Mouse (Mus musculus) large intestine, adult 2 months (tissue): Measurements from ENCODE around the gene Ankrd35. TPM values are rescaled to one million over a fixed set of nuclear protein-coding genes. Genes with fewer than 3 reads are reported as not detected.
"Not testable (repeated sequence)": the region's sequence is repeated elsewhere in the genome, so short reads cannot be mapped to it uniquely, and the experiment has no call there.

ENCODE experiments used
- DNase-seq: peaks from one replicate; pipeline ENCODE4 v3.0.0-alpha.2; 2012; ENCODE audit warnings: low read depth, low spot score
- WGBS: fragments of 180-500 bp; shearing (Covaris S2); methylation state at CpG from one replicate; pipeline ENCODE4 v1.1.7; 2018; 5-methylcytosine and 5-hydroxymethylcytosine counted together
- polyA plus RNA-seq: library from polyadenylated mRNA; depleted of rRNA; stranded (reverse); fragments of >200 nt; gene quantifications from 2 replicates; pipeline ENCODE4 v1.2.3, GENCODE M21; 2012

Ankrd35 gene
- polyA plus RNA-seq, 1 experiment: 0.43 TPM

- 85% methylated on average over 5 of the region's 5 CpGs for WGBS
- DNase-seq: no peak
Observed at GRCm38 (mm10) chr3:96668424-96669067, 1.4 kb upstream of the Ankrd35 start.

- WGBS: 99% methylated on average over 5 of the region's 5 CpGs
- no peak for DNase-seq
Observed at GRCm38 (mm10) chr3:96671519-96671918, 1.6 kb downstream of the Ankrd35 start.

- no peak for DNase-seq
- 89% methylated on average over 4 of the region's 4 CpGs for WGBS
Observed at GRCm38 (mm10) chr3:96673514-96673913, 3.6 kb downstream of the Ankrd35 start.

GRCm38 (mm10) chr3:96674442-96674841 is 4.5 kb downstream of the Ankrd35 start:
- WGBS: 50% methylated on average over 8 of the region's 8 CpGs
- DNase-seq: no peak

DNA sequence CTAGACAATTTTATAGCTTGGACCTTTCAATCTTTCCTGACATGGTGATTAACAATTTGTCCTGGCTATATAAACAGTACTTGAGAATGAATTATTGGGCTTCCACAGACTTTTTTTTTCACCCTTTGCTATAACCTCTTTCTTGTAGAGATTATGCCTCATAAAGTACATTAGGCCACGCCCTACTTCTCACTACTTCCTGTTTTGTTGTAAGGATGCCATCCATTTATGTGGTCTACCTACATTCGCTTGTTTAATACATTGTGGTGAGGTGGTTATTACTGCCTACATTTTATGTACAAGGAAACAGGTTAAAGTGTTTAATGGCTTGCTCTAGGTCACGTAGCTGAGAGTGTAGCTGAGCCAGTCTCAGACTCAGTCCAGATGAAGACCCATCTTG is 5.2 kb downstream of the Ankrd35 start:
- DNase-seq: no peak
- 20% methylated on average over 3 of the region's 3 CpGs for WGBS

DNA sequence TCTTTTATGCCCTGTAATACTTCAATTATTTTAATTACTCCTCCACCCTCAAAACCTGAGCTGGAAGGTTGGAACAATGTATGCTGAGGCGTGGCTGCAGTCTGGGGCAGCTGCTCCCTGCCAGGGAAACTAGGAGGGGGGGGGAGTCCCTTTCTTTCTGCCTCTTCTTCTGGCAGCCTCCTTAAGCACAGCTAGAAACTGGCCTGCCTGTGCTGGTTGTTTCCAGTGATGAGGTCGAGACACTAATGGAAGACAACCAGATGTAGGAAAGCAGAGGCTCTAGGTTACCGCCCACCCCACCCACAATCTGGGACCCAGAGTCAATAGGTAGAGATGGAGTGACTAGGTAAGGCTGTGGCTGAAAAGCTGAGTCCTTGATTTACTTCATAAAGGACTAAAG is 5.8 kb downstream of the Ankrd35 start:
- WGBS: 22% methylated on average over 3 of the region's 3 CpGs
- DNase-seq: no peak

GRCm38 (mm10) chr3:96678456-96678855 is 8.5 kb downstream of the Ankrd35 start:
- DNase-seq: no peak
- 82% methylated on average over 7 of the region's 7 CpGs for WGBS

DNA sequence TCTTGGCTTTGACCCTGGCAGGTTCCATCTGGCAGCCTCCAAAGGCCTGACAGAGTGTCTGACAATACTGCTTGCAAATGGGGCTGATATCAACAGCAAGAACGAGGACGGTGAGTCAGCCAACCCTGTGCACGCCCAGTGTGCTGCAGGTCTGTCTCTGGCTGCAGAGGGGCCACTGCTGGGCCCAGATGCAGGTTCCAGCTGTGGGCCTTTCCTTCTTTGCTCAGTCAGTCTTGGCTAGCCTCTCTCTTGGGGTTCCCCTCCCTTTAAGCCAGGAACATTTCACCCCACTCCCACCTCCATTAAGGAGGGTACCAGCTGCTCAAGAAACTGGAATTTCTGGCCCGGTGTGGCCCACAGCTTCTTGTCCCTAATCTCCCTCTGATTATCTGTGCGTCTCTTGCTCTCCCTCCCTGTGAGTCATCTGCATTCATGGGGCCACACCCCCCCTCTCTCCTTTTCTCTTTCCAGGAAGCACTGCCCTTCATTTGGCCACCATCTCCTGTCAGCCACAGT is 9.3 kb downstream of the Ankrd35 start:
- 14% methylated on average over 5 of the region's 5 CpGs for WGBS
- no peak for DNase-seq

- DNase-seq: no peak
- WGBS: 72% methylated on average over 12 of the region's 12 CpGs
Observed at GRCm38 (mm10) chr3:96680269-96680956, 10.5 kb downstream of the Ankrd35 start.

DNA sequence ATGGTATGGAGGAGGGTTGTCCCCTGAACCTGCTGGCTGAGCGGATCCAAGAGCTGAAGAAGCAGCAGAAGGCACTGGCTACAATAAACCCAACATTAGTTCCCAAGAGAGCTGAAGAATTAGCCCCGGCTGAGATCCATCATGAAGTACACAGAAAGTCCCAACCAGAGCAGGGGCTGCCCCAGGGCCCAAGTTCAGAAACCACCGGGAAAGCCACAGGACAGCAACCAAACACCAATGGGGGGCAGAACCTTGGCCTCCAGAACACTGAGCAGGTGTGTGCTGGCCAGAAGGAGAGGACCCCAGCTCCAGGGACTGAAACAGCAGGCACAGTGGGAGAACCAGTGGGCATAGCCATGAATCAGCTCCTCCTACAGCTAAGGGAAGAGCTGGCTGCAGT is 13.6 kb downstream of the Ankrd35 start:
- no peak for DNase-seq
- 86% methylated on average over 3 of the region's 3 CpGs for WGBS

DNA sequence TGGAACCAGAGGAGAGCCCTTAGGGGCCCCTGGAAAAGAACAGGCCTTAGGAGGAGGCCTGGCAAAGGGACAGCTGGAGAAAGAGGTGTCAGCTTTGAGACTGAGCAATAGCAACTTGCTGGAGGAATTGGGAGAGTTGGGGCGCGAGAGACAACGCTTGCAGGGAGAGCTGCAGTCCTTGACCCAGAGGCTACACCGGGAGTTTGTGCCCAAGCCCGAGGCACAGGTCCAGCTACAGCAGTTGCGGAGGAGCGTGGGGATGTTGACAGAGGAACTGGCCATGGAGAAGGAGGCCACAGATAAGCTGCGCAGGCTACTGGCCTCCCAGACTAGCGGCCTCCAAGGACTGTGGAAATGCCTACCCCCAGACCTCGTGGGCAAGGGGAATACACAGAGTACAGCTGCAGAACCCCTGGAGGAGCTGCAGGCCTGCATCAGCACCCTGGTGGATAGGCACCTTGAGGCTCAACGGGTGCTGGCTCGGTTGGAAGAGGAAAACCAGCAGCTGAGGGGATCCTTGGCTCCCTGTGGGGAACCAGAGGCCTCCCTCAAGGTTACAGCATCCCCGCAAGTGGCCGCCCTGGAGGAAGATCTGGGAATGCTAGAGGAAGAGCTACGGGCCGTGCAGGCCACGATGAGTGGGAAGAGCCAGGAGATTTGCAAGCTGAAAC is 14.4 kb downstream of the Ankrd35 start:
- WGBS: 65% methylated on average over 17 of the region's 17 CpGs
- DNase-seq: no peak

GRCm38 (mm10) chr3:96684822-96685156 is 14.9 kb downstream of the Ankrd35 start:
- no peak for DNase-seq

GRCm38 (mm10) chr3:96686057-96686456 is 16.1 kb downstream of the Ankrd35 start:
- WGBS: 91% methylated on average over 5 of the region's 5 CpGs
- DNase-seq: not testable (repeated sequence)

More at GRCm38 (mm10) chr3:96684822-96685156, 14.9 kb downstream of the Ankrd35 start:
- 23% methylated on average over 28 of the region's 28 CpGs for WGBS

GRCm38 (mm10) chr3:96688854-96689253 is 18.9 kb downstream of the Ankrd35 start:
- 81% methylated on average over 11 of the region's 11 CpGs for WGBS
- no peak for DNase-seq

DNA sequence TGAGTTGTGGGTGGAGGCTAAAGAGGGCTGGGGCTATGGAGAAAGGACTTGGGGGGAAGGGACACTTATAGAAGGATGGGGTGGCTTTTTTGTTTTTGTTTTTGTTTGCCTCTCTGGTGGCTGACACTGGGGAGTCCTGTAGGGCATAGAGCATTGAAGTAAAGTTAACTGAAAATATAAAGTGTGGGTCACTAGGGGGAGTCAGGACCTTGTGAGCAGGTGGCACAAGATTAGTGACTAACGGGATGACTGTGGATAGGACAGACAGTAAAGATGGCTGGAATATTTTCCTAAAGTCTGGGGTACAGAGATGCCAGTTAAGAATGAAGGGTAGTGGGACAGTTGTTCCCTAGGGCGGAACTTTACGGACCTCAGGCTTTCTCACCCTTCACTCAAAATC is 20.4 kb downstream of the Ankrd35 start:
- 55% methylated on average over 3 of the region's 3 CpGs for WGBS
- DNase-seq: no peak

DNA sequence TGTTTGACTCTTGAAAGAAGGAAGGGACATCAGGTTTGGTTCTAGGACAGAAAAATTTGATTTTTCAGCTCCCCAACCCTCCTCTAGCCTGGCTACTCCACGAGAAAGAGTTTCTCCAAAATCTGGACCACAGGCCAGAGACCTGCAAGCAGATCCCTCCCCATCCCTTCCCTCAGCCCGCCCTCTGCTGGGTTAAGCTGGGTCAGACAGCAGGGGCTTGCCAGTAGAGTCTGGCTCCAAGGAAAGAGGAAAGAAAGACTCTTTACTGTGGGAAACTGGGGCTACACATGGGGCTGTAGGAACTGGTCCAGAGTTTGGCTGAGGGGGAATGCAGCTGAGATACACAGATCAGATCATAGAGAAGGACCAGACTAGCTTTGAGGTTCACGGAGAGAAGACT is 22.6 kb downstream of the Ankrd35 start:
- WGBS: 37% methylated on average over 3 of the region's 3 CpGs
- DNase-seq: no peak

- DNase-seq: no peak
- WGBS: 41% methylated on average over 1 of the region's 1 CpGs
Observed at GRCm38 (mm10) chr3:96693579-96693978, 23.6 kb downstream of the Ankrd35 start.

DNA sequence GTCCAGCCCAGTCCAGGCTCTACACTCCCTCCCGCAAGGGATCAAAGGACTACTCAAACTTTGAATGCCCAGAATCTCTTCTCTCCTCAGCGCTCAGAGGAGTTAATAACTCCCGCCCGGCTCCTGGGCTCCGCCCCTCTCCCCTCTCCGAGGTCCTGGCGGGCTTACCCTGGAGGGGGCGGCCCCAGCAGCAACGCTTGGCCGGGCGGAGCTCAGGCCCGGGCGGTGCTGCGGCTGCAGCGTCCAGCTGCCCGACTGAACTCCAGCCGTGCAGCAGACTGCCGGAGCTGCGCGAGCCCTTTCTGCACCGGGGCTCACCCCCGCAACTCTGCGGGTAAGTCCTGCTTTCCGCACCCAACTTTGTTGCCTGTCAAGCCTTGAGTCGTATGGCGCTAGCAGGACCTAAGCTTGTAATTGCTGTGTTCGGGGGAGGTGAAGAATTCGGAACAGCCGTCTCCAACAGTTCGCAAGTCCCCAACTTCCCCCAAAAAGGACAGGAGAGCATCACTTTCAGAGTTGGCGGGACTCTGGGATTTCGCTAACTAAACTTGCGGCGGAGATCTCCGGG is 26.4 kb downstream of the Ankrd35 start, which contains the start of gene Pias3:
Gene Pias3 (plus strand): TSS at position 187 of the 568 bp plus-strand sequence.
- under 1% methylated on average over 35 of the region's 35 CpGs for WGBS
- no peak for DNase-seq

DNA sequence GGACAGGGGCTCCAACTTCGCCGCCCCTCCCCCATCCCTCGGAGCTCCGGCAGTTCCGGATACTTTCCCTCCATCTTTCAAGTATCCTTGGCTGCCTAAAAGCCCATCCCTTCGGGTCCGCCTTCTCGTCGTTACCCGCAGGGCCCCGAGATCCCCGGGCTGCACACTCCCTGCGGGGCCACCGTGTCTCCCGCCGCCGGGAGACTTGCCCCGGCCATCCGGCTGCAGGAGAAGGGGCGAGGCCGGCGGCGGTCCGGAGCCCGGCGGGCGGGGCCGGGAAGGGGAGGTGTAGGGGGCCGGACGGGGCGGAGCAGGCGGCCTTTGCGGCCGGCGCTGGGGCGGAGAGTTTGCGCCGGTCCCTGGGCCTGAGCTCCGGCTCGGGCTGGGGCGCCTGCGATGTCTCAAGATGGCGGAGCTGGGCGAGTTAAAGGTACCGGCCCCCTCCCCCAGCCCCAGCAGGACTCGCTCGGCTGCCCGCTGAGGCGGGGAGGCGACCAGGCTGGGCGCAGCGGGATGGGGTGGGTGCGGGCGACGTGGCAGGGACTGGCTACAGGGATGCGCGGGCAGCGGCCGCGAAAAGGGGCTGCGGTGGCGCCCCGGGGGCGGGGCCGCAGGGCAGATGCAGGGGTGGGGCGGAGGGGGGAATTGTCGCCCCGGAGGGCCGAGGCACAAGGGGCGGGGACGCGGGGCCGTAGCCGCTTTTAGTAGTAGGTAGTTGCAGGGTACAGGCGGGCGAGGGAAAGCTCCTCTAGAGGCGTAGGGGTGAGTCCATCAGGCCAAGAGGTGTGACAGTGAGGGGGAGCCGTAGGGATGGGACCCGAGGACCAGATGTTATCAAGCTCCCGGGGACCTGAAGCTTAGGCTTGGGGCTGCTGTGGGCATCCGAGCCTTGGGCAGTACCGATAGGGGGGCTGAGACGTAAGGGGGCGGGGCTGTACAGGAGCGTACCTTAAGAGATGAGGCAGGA is 27.1 kb downstream of the Ankrd35 start:
- DNase-seq: peak; percentile 57
- WGBS: under 1% methylated on average over 83 of the region's 85 CpGs
